Mouse (Mus musculus) left cerebral cortex, adult 11 months (tissue): Measurements from ENCODE around the gene Sult2b1.

Experiments used
- DNase-seq: peaks from one replicate; pipeline ENCODE4 v3.0.0; 2022; ENCODE audit warnings: low spot score

Sult2b1 gene

GRCm38 (mm10) chr7:45800546-45801204 is 16.2 kb upstream of the Sult2b1 start:
- no peak for DNase-seq

GRCm38 (mm10) chr7:45800001-45800400 is 15.5 kb upstream of the Sult2b1 start:
- no peak for DNase-seq

GRCm38 (mm10) chr7:45798931-45799330 is 14.5 kb upstream of the Sult2b1 start:
- no peak for DNase-seq

- no peak for DNase-seq
Observed at GRCm38 (mm10) chr7:45798511-45798836, 14.0 kb upstream of the Sult2b1 start.

- DNase-seq: no peak
Observed at GRCm38 (mm10) chr7:45797661-45798510, 13.4 kb upstream of the Sult2b1 start.

GRCm38 (mm10) chr7:45796950-45797349 is 12.5 kb upstream of the Sult2b1 start:
- DNase-seq: no peak

GRCm38 (mm10) chr7:45794971-45795370 is 10.5 kb upstream of the Sult2b1 start:
- no peak for DNase-seq

- DNase-seq: no peak
Observed at GRCm38 (mm10) chr7:45793969-45794585, 9.6 kb upstream of the Sult2b1 start.

GRCm38 (mm10) chr7:45793240-45793639 is 8.8 kb upstream of the Sult2b1 start:
- no peak for DNase-seq

GRCm38 (mm10) chr7:45791756-45792490 is 7.5 kb upstream of the Sult2b1 start:
- no peak for DNase-seq

- DNase-seq: no peak
Observed at GRCm38 (mm10) chr7:45790721-45791120, 6.3 kb upstream of the Sult2b1 start.

GRCm38 (mm10) chr7:45787642-45788041 is 3.2 kb upstream of the Sult2b1 start:
- DNase-seq: no peak

- DNase-seq: peak; percentile 65
Observed at GRCm38 (mm10) chr7:45786661-45787413, 2.4 kb upstream of the Sult2b1 start.

- DNase-seq: no peak
Observed at GRCm38 (mm10) chr7:45786136-45786578, 1.7 kb upstream of the Sult2b1 start.

- DNase-seq: no peak
Observed at GRCm38 (mm10) chr7:45785388-45786135, 1.1 kb upstream of the Sult2b1 start.

GRCm38 (mm10) chr7:45783511-45784091 is 868 bp downstream of the Sult2b1 start, which contains the start of gene Lmtk3:
Lmtk3 (plus strand) TSS chr7:45783738.
- DNase-seq: peak; percentile 65

- DNase-seq: no peak
Observed at GRCm38 (mm10) chr7:45782271-45782670, 2.2 kb downstream of the Sult2b1 start.

GRCm38 (mm10) chr7:45779081-45779641 is 5.3 kb downstream of the Sult2b1 start:
- DNase-seq: no peak

- no peak for DNase-seq
Observed at GRCm38 (mm10) chr7:45775237-45775636, 9.2 kb downstream of the Sult2b1 start.

GRCm38 (mm10) chr7:45771101-45771500 is 13.4 kb downstream of the Sult2b1 start:
- no peak for DNase-seq
